Mouse (Mus musculus): ENCODE measurements around the gene Furin.

Gene Furin

GRCm38 (mm10) chr7:80405188-80405695 lies at the start of gene Furin:
Gene Furin (minus strand): TSS chr7:80405436.
- in situ Hi-C loops (cut with MboI; ENCODE audit: low sequenced_read_pairs), result no loop called here

- in situ Hi-C loops (cut with MboI; ENCODE audit: low sequenced_read_pairs), result no loop called here
These were observed 49.5 kb upstream of the Furin start for GRCm38 (mm10) chr7:80454786-80455185.

- in situ Hi-C loops (cut with MboI; ENCODE audit: low sequenced_read_pairs), result no loop called here
These were observed 48.8 kb upstream of the Furin start for GRCm38 (mm10) chr7:80453997-80454396.

- in situ Hi-C loops (cut with MboI; ENCODE audit: low sequenced_read_pairs), result no loop called here
These were observed 47.9 kb upstream of the Furin start for GRCm38 (mm10) chr7:80453121-80453520.

GRCm38 (mm10) chr7:80452241-80452640 lies 47.0 kb upstream of the Furin start:
- in situ Hi-C loops (cut with MboI; ENCODE audit: low sequenced_read_pairs), result no loop called here

GRCm38 (mm10) chr7:80451550-80452232 lies 46.5 kb upstream of the Furin start:
- in situ Hi-C loops (cut with MboI; ENCODE audit: low sequenced_read_pairs), result no loop called here

GRCm38 (mm10) chr7:80450354-80450753 lies 45.1 kb upstream of the Furin start:
- in situ Hi-C loops (cut with MboI; ENCODE audit: low sequenced_read_pairs), result no loop called here

GRCm38 (mm10) chr7:80449620-80450091 lies 44.4 kb upstream of the Furin start:
- in situ Hi-C loops (cut with MboI; ENCODE audit: low sequenced_read_pairs), result no loop called here

- in situ Hi-C loops (cut with MboI; ENCODE audit: low sequenced_read_pairs), result no loop called here
These were observed 42.1 kb upstream of the Furin start for GRCm38 (mm10) chr7:80447336-80447735.

GRCm38 (mm10) chr7:80446221-80446878 lies 41.1 kb upstream of the Furin start:
- in situ Hi-C loops (cut with MboI; ENCODE audit: low sequenced_read_pairs), result no loop called here

- in situ Hi-C loops (cut with MboI; ENCODE audit: low sequenced_read_pairs), result no loop called here
These were observed 40.3 kb upstream of the Furin start for GRCm38 (mm10) chr7:80445492-80445891.

GRCm38 (mm10) chr7:80444401-80445249 lies 39.4 kb upstream of the Furin start:
- in situ Hi-C loops (cut with MboI; ENCODE audit: low sequenced_read_pairs), result no loop called here

- in situ Hi-C loops (cut with MboI; ENCODE audit: low sequenced_read_pairs), result no loop called here
These were observed 37.9 kb upstream of the Furin start for GRCm38 (mm10) chr7:80443124-80443523.

- in situ Hi-C loops (cut with MboI; ENCODE audit: low sequenced_read_pairs), result no loop called here
These were observed 37.0 kb upstream of the Furin start for GRCm38 (mm10) chr7:80441986-80442904.

- in situ Hi-C loops (cut with MboI; ENCODE audit: low sequenced_read_pairs), result no loop called here
These were observed 35.4 kb upstream of the Furin start for GRCm38 (mm10) chr7:80440685-80441084.

GRCm38 (mm10) chr7:80439789-80440488 lies 34.7 kb upstream of the Furin start:
- in situ Hi-C loops (cut with MboI; ENCODE audit: low sequenced_read_pairs), result no loop called here

GRCm38 (mm10) chr7:80439032-80439760 lies 34.0 kb upstream of the Furin start:
- in situ Hi-C loops (cut with MboI; ENCODE audit: low sequenced_read_pairs), result no loop called here

GRCm38 (mm10) chr7:80436571-80436970 lies 31.3 kb upstream of the Furin start:
- in situ Hi-C loops (cut with MboI; ENCODE audit: low sequenced_read_pairs), result no loop called here

GRCm38 (mm10) chr7:80435594-80435993 lies 30.4 kb upstream of the Furin start:
- in situ Hi-C loops (cut with MboI; ENCODE audit: low sequenced_read_pairs), result no loop called here
